Mouse (Mus musculus) kidney, adult 2 months (tissue): Measurements from ENCODE around the gene Kazn.

ENCODE experiments used
- CTCF ChIP-seq: fragments of 200-500 bp; conservative IDR thresholded peaks from 2 replicates; pipeline ENCODE4 v1.5.1; 2011; ENCODE audit warnings: low read depth, mild to moderate bottlenecking, control low read depth, low read length, moderate library complexity, mixed read lengths; ENCODE audit not compliant: insufficient read depth, insufficient read length
- POLR2A ChIP-seq: fragments of 200-500 bp; IDR thresholded peaks from one replicate; pipeline ENCODE4 v1.6.1; 2011; ENCODE audit warnings: low read depth, low read length, control low read depth

DNA sequence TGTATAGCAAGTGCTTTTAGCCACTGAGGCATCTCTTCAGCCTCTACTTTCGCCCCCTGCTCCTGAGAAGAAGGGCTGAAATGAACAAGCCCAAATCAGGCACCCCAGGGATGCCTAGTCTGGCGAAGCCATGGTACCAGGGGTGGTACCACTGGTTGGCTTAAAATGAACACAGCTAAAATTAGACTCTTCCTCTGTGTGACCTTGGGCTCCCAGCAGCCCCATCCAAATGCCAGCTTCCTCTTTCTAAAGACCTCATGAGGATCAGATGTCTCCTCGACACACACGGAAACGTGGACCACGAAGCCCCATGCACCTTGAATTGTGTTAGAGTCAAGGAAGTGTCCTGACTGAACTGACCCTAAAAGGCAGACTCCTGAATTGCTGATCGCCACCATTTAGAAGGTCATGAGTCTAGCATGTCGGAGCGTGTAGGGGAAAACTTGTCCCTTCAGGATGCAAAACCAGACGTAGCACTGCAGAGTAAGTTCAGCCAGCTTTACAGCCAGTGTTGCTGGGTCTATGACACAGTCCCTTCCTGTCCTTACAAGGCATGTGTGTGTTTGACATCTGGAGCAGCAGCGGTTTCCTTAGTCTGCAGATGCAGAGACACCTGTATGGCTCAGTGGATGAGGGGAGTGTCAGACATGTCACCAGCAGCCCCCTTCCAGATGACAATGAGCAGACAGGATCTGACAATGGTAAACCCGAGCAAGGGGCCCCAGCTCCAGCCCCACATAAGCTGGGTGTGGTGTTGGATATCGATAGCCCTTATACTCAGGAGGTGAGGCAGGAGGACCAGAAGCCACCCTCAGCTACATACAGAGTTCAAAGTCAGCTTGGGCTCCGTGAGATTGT is 159.3 kb downstream of the Kazn start:
- TF ChIP-seq POLR2A (no peak), CTCF (no peak)
